Mouse (Mus musculus): ENCODE results near the gene Psmg1. TPM values are rescaled to one million over a fixed set of nuclear protein-coding genes. Genes with fewer than 3 reads are reported as not detected.

Gene Psmg1
- polyA plus RNA-seq, 1 experiment, result 61.0 TPM

- H3ac ChIP-seq (ENCODE audit: control insufficient read depth, insufficient read length, low read depth), result no peak overlapping the region
- no peaks in the 10 kb centered on the region for H3K27me3 ChIP-seq (ENCODE audit: control insufficient read depth, insufficient read depth, insufficient read length)
- H3K36me3 ChIP-seq (ENCODE audit: control insufficient read depth, insufficient read depth), result no peaks in the 10 kb centered on the region
- peak; percentile 43 for TF ChIP-seq MAX (IDR thresholded peaks at IDR 0.05)
- peak; percentile 68 for TF ChIP-seq CTCF (IDR thresholded peaks at IDR 0.05; ENCODE audit: control insufficient read depth, insufficient read depth, insufficient read length)
- TF ChIP-seq USF1 (IDR thresholded peaks at IDR 0.05; ENCODE audit: low read depth), result no peak
- no peak for TF ChIP-seq FOSL1 (IDR thresholded peaks at IDR 0.05; ENCODE audit: insufficient read depth, low read length, poor library complexity, severe bottlenecking)
- H3K79me3 ChIP-seq (ENCODE audit: low read depth), result no peaks in the 10 kb centered on the region
- H3K79me2 ChIP-seq (ENCODE audit: control insufficient read depth, insufficient read depth), result no peaks in the 10 kb centered on the region
- H3K4me3 ChIP-seq (ENCODE audit: insufficient read depth, poor library complexity, severe bottlenecking), result no peak overlapping the region
These were observed 45.1 kb downstream of the Psmg1 start for GRCm38 (mm10) chr16:95945389-95946311.

- Histone ChIP-seq H3K36me3 (ENCODE audit: control insufficient read depth, insufficient read depth) (no peaks in the 10 kb centered on the region), H3K79me3 (ENCODE audit: low read depth) (no peaks in the 10 kb centered on the region), H3K27me3 (ENCODE audit: control insufficient read depth, insufficient read depth, insufficient read length) (no peaks in the 10 kb centered on the region), H3K4me3 (ENCODE audit: insufficient read depth, poor library complexity, severe bottlenecking) (no peak overlapping the region), H3K79me2 (ENCODE audit: control insufficient read depth, insufficient read depth) (no peaks in the 10 kb centered on the region), H3ac (ENCODE audit: control insufficient read depth, insufficient read length, low read depth) (no peak overlapping the region)
- TF ChIP-seq MAX (IDR thresholded peaks at IDR 0.05) (no peak), MYOD1 (IDR thresholded peaks at IDR 0.05; ENCODE audit: control insufficient read depth, insufficient read length, low read depth) (no peak), CTCF (IDR thresholded peaks at IDR 0.05; ENCODE audit: control insufficient read depth, insufficient read depth, insufficient read length) (no peak), FOSL1 (IDR thresholded peaks at IDR 0.05; ENCODE audit: insufficient read depth, low read length, poor library complexity, severe bottlenecking) (no peak)
These were observed 47.6 kb downstream of the Psmg1 start for GRCm38 (mm10) chr16:95943186-95943585.

GRCm38 (mm10) chr16:95941575-95941974 is 49.2 kb downstream of the Psmg1 start:
- Histone ChIP-seq H3ac (ENCODE audit: control insufficient read depth, insufficient read length, low read depth) (no peak overlapping the region), H3K79me3 (ENCODE audit: low read depth) (no peaks in the 10 kb centered on the region), H3K79me2 (ENCODE audit: control insufficient read depth, insufficient read depth) (no peaks in the 10 kb centered on the region), H3K27me3 (ENCODE audit: control insufficient read depth, insufficient read depth, insufficient read length) (no peaks in the 10 kb centered on the region), H3K4me3 (ENCODE audit: insufficient read depth, poor library complexity, severe bottlenecking) (no peak overlapping the region), H3K36me3 (ENCODE audit: control insufficient read depth, insufficient read depth) (no peaks in the 10 kb centered on the region)
- TF ChIP-seq MYOD1 (IDR thresholded peaks at IDR 0.05; ENCODE audit: control insufficient read depth, insufficient read length, low read depth) (peak; percentile 34), FOSL1 (IDR thresholded peaks at IDR 0.05; ENCODE audit: insufficient read depth, low read length, poor library complexity, severe bottlenecking) (no peak)

GRCm38 (mm10) chr16:95935495-95935961 is 55.2 kb downstream of the Psmg1 start:
- no peaks in the 10 kb centered on the region for H3K36me3 ChIP-seq (ENCODE audit: control insufficient read depth, insufficient read depth)
- H3K4me3 ChIP-seq (ENCODE audit: insufficient read depth, poor library complexity, severe bottlenecking), result no peak overlapping the region
- no peak for TF ChIP-seq MYOD1 (IDR thresholded peaks at IDR 0.05; ENCODE audit: control insufficient read depth, insufficient read length, low read depth)
- no peak for TF ChIP-seq MAX (IDR thresholded peaks at IDR 0.05)
- no peak for TF ChIP-seq FOSL1 (IDR thresholded peaks at IDR 0.05; ENCODE audit: insufficient read depth, low read length, poor library complexity, severe bottlenecking)
- no peak for TF ChIP-seq MYOG (IDR thresholded peaks at IDR 0.05; ENCODE audit: control insufficient read depth, extremely low read depth, insufficient read length)
- no peak for TF ChIP-seq USF1 (IDR thresholded peaks at IDR 0.05; ENCODE audit: low read depth)
- no peak for TF ChIP-seq CTCF (IDR thresholded peaks at IDR 0.05; ENCODE audit: control insufficient read depth, insufficient read depth, insufficient read length)
- no peak for TF ChIP-seq CEBPB (IDR thresholded peaks at IDR 0.05; ENCODE audit: low read depth)
- H3K79me2 ChIP-seq (ENCODE audit: control insufficient read depth, insufficient read depth), result no peaks in the 10 kb centered on the region
- H3K27me3 ChIP-seq (ENCODE audit: control insufficient read depth, insufficient read depth, insufficient read length), result no peaks in the 10 kb centered on the region
- H3K79me3 ChIP-seq (ENCODE audit: low read depth), result no peaks in the 10 kb centered on the region
- no peak overlapping the region for H3ac ChIP-seq (ENCODE audit: control insufficient read depth, insufficient read length, low read depth)

GRCm38 (mm10) chr16:95932860-95933259 is 57.9 kb downstream of the Psmg1 start:
- Histone ChIP-seq H3K27me3 (ENCODE audit: control insufficient read depth, insufficient read depth, insufficient read length) (no peaks in the 10 kb centered on the region), H3K36me3 (ENCODE audit: control insufficient read depth, insufficient read depth) (no peaks in the 10 kb centered on the region), H3K79me3 (ENCODE audit: low read depth) (no peaks in the 10 kb centered on the region), H3K79me2 (ENCODE audit: control insufficient read depth, insufficient read depth) (no peaks in the 10 kb centered on the region), H3ac (ENCODE audit: control insufficient read depth, insufficient read length, low read depth) (no peak overlapping the region), H3K4me3 (ENCODE audit: insufficient read depth, poor library complexity, severe bottlenecking) (no peak overlapping the region)
- TF ChIP-seq MYOG (IDR thresholded peaks at IDR 0.05; ENCODE audit: control insufficient read depth, extremely low read depth, insufficient read length) (no peak), FOSL1 (IDR thresholded peaks at IDR 0.05; ENCODE audit: insufficient read depth, low read length, poor library complexity, severe bottlenecking) (no peak), CTCF (IDR thresholded peaks at IDR 0.05; ENCODE audit: control insufficient read depth, insufficient read depth, insufficient read length) (no peak), MAX (IDR thresholded peaks at IDR 0.05) (no peak), USF1 (IDR thresholded peaks at IDR 0.05; ENCODE audit: low read depth) (no peak), CEBPB (IDR thresholded peaks at IDR 0.05; ENCODE audit: low read depth) (no peak), MYOD1 (IDR thresholded peaks at IDR 0.05; ENCODE audit: control insufficient read depth, insufficient read length, low read depth) (no peak)

- Histone ChIP-seq H3K79me3 (ENCODE audit: low read depth) (no peaks in the 10 kb centered on the region), H3K4me3 (ENCODE audit: insufficient read depth, poor library complexity, severe bottlenecking) (no peak overlapping the region), H3K27me3 (ENCODE audit: control insufficient read depth, insufficient read depth, insufficient read length) (no peaks in the 10 kb centered on the region), H3K79me2 (ENCODE audit: control insufficient read depth, insufficient read depth) (no peaks in the 10 kb centered on the region), H3ac (ENCODE audit: control insufficient read depth, insufficient read length, low read depth) (no peak overlapping the region), H3K36me3 (ENCODE audit: control insufficient read depth, insufficient read depth) (no peaks in the 10 kb centered on the region)
- no peak for TF ChIP-seq MYOG (IDR thresholded peaks at IDR 0.05; ENCODE audit: control insufficient read depth, extremely low read depth, insufficient read length)
- no peak for TF ChIP-seq CTCF (IDR thresholded peaks at IDR 0.05; ENCODE audit: control insufficient read depth, insufficient read depth, insufficient read length)
These were observed 59.3 kb downstream of the Psmg1 start for GRCm38 (mm10) chr16:95931509-95931908.

Small RNA genes lying within 50 kb of the gene (microRNA-seq; reads per million reads assigned to microRNA genes)
- gene Gm27833 (ENCODE audit: borderline microRNAs expressed), result not detected

Other genes starting within 250 kb of the Psmg1 start
- 11.1 TPM for gene Brwd1, start 91.6 kb upstream of the Psmg1 start, polyA plus RNA-seq (2012; fragmentation: generic; extraction: Trizol)
- 325 TPM for gene Hmgn1, start 136.8 kb upstream of the Psmg1 start, polyA plus RNA-seq (2012; fragmentation: generic; extraction: Trizol)
- 58.0 TPM for gene Wrb, start 154.4 kb upstream of the Psmg1 start, polyA plus RNA-seq (2012; fragmentation: generic; extraction: Trizol)
- 0.25 TPM for gene Lca5l, start 201.3 kb upstream of the Psmg1 start, polyA plus RNA-seq (2012; fragmentation: generic; extraction: Trizol)
- gene Sh3bgr, start 209.5 kb upstream of the Psmg1 start, polyA plus RNA-seq (2012; fragmentation: generic; extraction: Trizol), result 10.3 TPM
- gene B3galt5, start 244.8 kb upstream of the Psmg1 start, polyA plus RNA-seq (2012; fragmentation: generic; extraction: Trizol), result 0.01 TPM

Measured in C2C12 (cell line).